Mouse (Mus musculus) limb, embryonic 12.5 days (tissue): ENCODE data around the gene Ces1a. TPM values are rescaled to one million over a fixed set of nuclear protein-coding genes. Genes with fewer than 3 reads are reported as not detected.

Source experiments
- ATAC-seq: fragments of 200-750 bp; cut with Nextera tagmentation; 2 replicates; pipeline ENCODE4 v1.8.0; 2017; ENCODE audit warnings: low read depth, moderate TSS enrichment; ENCODE audit not compliant: insufficient number of reproducible peaks, insufficient read depth, low FRiP score, low TSS enrichment
- H3K27ac ChIP-seq: fragments of 300-500 bp; sonication (generic); 2 replicates; pipeline ENCODE4 v1.5.1; 2016; ENCODE audit warnings: mild to moderate bottlenecking, moderate library complexity
- H3K27me3 ChIP-seq: fragments of 300-500 bp; sonication (generic); 2 replicates; pipeline ENCODE4 v1.6.1; 2016; ENCODE audit warnings: mild to moderate bottlenecking, moderate library complexity
- H3K36me3 ChIP-seq: fragments of 300-500 bp; sonication (generic); 2 replicates; pipeline ENCODE4 v1.6.1; 2016; ENCODE audit warnings: mild to moderate bottlenecking, moderate library complexity
- H3K4me1 ChIP-seq: fragments of 300-500 bp; sonication (generic); replicated peaks from 2 replicates; pipeline ENCODE4 v1.6.1; 2016
- H3K4me2 ChIP-seq: fragments of 300-500 bp; sonication (generic); 2 replicates; pipeline ENCODE4 v1.6.1; 2016; ENCODE audit warnings: mild to moderate bottlenecking, moderate library complexity
- H3K4me3 ChIP-seq: fragments of 300-500 bp; sonication (generic); replicated peaks from 2 replicates; pipeline ENCODE4 v1.5.1; 2016; ENCODE audit warnings: mild to moderate bottlenecking
- H3K9ac ChIP-seq: fragments of 300-500 bp; sonication (generic); replicated peaks from 2 replicates; pipeline ENCODE4 v1.6.1; 2016; ENCODE audit warnings: mild to moderate bottlenecking, moderate library complexity
- H3K9me3 ChIP-seq: fragments of 300-500 bp; sonication (generic); 2 replicates; pipeline ENCODE4 v1.6.1; 2016; ENCODE audit warnings: mild to moderate bottlenecking, moderate library complexity
- WGBS: fragments of 180-500 bp; shearing (Covaris S2); methylation state at CpG from one replicate; pipeline ENCODE4 v1.1.7; 2016; 5-methylcytosine and 5-hydroxymethylcytosine counted together
- polyA plus RNA-seq: library from polyadenylated mRNA; unstranded; fragments of >200 nt; fragmentation: Nextera tagmentation; extraction: Ambion mirVana; gene quantifications from 2 replicates; pipeline ENCODE4 v1.2.1, GENCODE M21; 2016

Gene Ces1a
- polyA plus RNA-seq, 1 experiment from 2014 or later: not detected

GRCm38 (mm10) chr8:93043083-93043482, 4.9 kb downstream of the Ces1a start:
- no peaks in the 10 kb centered on the region for H3K9me3 ChIP-seq
- no peak overlapping the region for H3K4me3 ChIP-seq
- H3K9ac ChIP-seq: no peak overlapping the region
- H3K36me3 ChIP-seq: no peaks in the 10 kb centered on the region
- no peak overlapping the region for H3K27ac ChIP-seq
- 0 out of 2 replicates have a peak, but pooled peaks cover 2% of the 10 kb centered on the region for H3K4me1 ChIP-seq
- no peak for ATAC-seq
- WGBS: 14% methylated on average over 1 of the region's 1 CpGs
- H3K4me2 ChIP-seq: no peak overlapping the region
- H3K27me3 ChIP-seq: no peaks in the 10 kb centered on the region

DNA sequence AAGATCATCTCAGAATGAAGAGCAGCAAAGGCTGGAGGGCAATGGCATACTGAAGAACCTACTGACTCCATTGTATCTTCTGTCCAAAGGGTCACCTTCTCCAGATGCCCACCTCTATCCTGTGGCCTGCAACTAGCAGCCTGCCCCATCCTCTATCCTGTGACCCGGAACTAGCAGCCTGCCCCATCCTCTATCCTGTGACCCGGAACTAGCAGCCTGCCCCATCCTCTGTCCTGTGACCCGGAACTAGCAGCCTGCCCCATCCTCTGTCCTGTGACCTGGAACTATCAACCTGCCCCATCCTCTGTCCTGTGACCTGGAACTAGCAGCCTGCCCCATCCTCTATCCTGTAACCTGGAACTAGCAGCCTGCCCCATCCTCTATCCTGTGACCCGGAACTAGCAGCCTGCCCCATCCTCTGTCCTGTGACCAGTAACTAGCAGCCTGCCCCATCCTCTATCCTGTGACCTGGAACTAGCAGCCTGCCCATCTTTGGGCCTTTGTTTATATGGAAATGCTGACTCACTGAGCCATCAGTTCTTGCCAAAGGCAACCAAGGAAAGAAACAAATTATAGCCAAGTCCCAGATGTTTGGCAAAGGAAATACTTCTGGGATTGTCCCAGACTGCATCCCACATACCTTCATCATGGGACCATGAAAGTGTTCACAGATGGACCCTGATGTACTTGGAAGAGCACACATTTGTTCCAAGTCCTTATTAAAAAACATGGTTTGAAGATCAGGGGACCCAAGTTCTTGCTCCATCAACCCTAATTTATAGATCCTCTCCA, 7.0 kb downstream of the Ces1a start:
- no peaks in the 10 kb centered on the region for H3K27me3 ChIP-seq
- H3K36me3 ChIP-seq: no peaks in the 10 kb centered on the region
- H3K9ac ChIP-seq: no peak overlapping the region
- ATAC-seq: no peak
- 82% methylated on average over 4 of the region's 4 CpGs for WGBS
- no peaks in the 10 kb centered on the region for H3K9me3 ChIP-seq
- H3K4me1 ChIP-seq: no peaks in the 10 kb centered on the region
- no peak overlapping the region for H3K4me3 ChIP-seq
- no peak overlapping the region for H3K4me2 ChIP-seq
- H3K27ac ChIP-seq: no peak overlapping the region

GRCm38 (mm10) chr8:93040256-93040655, 7.7 kb downstream of the Ces1a start:
- WGBS: 81% methylated on average over 2 of the region's 2 CpGs
- Histone ChIP-seq H3K4me3 (no peak overlapping the region), H3K36me3 (no peaks in the 10 kb centered on the region), H3K9ac (no peak overlapping the region), H3K27me3 (no peaks in the 10 kb centered on the region), H3K27ac (no peak overlapping the region), H3K9me3 (no peaks in the 10 kb centered on the region), H3K4me1 (no peaks in the 10 kb centered on the region), H3K4me2 (no peak overlapping the region)
- ATAC-seq: no peak

- Histone ChIP-seq H3K4me2 (no peak overlapping the region), H3K4me3 (no peak overlapping the region), H3K9me3 (no peaks in the 10 kb centered on the region), H3K27ac (no peak overlapping the region), H3K9ac (no peak overlapping the region), H3K27me3 (no peaks in the 10 kb centered on the region), H3K4me1 (no peaks in the 10 kb centered on the region), H3K36me3 (no peaks in the 10 kb centered on the region)
- WGBS: 8% methylated on average over 2 of the region's 2 CpGs
- no peak for ATAC-seq
Observed at GRCm38 (mm10) chr8:93038831-93039230, 9.2 kb downstream of the Ces1a start.

- Histone ChIP-seq H3K4me3 (no peak overlapping the region), H3K36me3 (no peaks in the 10 kb centered on the region), H3K27me3 (no peaks in the 10 kb centered on the region), H3K27ac (no peak overlapping the region), H3K4me2 (no peak overlapping the region), H3K9me3 (no peaks in the 10 kb centered on the region), H3K9ac (no peak overlapping the region), H3K4me1 (no peaks in the 10 kb centered on the region)
- WGBS: 73% methylated on average over 2 of the region's 2 CpGs
- ATAC-seq: no peak
Observed at GRCm38 (mm10) chr8:93030664-93031063, 17.3 kb downstream of the Ces1a start.

DNA sequence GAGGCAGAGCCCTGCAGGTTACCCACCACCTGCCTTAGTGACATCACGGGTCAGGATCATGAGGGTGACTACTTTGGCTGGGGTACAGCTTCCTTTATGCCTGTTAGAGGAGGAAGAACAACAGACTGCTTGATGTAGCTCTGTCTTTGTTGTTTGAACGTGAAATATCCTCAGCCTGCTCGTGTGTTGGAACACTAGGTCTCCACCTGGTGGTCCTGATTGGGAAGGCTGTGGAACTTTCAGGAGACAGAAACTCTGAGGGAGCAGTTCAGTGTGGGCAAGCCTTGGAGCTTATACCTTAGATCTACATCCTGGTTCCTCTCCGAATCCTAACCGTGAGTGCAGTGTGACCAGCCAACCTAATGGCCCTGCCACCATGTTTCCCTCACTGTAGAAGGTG, 26.3 kb downstream of the Ces1a start:
- 69% methylated on average over 5 of the region's 5 CpGs for WGBS
- H3K4me2 ChIP-seq: no peak overlapping the region
- H3K9ac ChIP-seq: no peak overlapping the region
- no peaks in the 10 kb centered on the region for H3K9me3 ChIP-seq
- no peaks in the 10 kb centered on the region for H3K36me3 ChIP-seq
- no peaks in the 10 kb centered on the region for H3K4me1 ChIP-seq
- no peak overlapping the region for H3K27ac ChIP-seq
- no peak for ATAC-seq
- H3K4me3 ChIP-seq: no peak overlapping the region
- no peaks in the 10 kb centered on the region for H3K27me3 ChIP-seq

- H3K4me3 ChIP-seq: no peak overlapping the region
- no peak for ATAC-seq
- 75% methylated on average over 4 of the region's 4 CpGs for WGBS
Observed at GRCm38 (mm10) chr8:93014300-93014699, 33.7 kb downstream of the Ces1a start.

DNA sequence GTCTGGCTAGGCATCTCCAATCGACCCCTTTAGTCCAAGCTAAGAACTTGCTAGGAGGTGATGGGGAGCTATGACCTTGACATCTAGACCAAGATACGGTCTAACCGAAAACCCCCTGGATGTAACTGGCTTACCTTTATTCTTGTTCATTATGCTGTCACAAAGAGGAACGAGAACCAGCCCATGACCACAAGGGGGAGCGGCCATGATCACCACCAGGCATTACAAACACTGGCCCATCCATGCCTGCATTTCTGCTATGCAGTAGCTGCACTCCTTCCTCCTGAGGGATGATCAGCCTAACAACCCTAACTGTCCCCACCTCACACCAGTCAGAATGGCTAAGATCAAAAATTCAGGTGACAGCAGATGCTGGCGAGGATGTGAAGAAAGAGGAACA, 35.8 kb downstream of the Ces1a start:
- ATAC-seq: no peak
- WGBS: 80% methylated on average over 6 of the region's 6 CpGs

More at GRCm38 (mm10) chr8:93014300-93014699, 33.7 kb downstream of the Ces1a start:
- no peaks in the 10 kb centered on the region for H3K9me3 ChIP-seq
- no peak overlapping the region for H3K9ac ChIP-seq
- no peak overlapping the region for H3K4me2 ChIP-seq
- H3K27ac ChIP-seq: no peak overlapping the region
- no peaks in the 10 kb centered on the region for H3K36me3 ChIP-seq
- H3K27me3 ChIP-seq: no peaks in the 10 kb centered on the region
- H3K4me1 ChIP-seq: no peaks in the 10 kb centered on the region

GRCm38 (mm10) chr8:93011439-93011838, 36.6 kb downstream of the Ces1a start:
- H3K36me3 ChIP-seq: no peaks in the 10 kb centered on the region
- no peaks in the 10 kb centered on the region for H3K27me3 ChIP-seq
- 11% methylated on average over 9 of the region's 9 CpGs for WGBS
- H3K27ac ChIP-seq: no peak overlapping the region
- H3K4me2 ChIP-seq: no peak overlapping the region
- H3K4me1 ChIP-seq: no peaks in the 10 kb centered on the region
- 0 out of 2 replicates have a peak, but pooled peaks have one; percentile 37 for ATAC-seq
- no peaks in the 10 kb centered on the region for H3K9me3 ChIP-seq
- H3K9ac ChIP-seq: no peak overlapping the region
- H3K4me3 ChIP-seq: no peak overlapping the region

More for the DNA sequence above, 35.8 kb downstream of the Ces1a start:
- Histone ChIP-seq H3K9ac (no peak overlapping the region), H3K36me3 (no peaks in the 10 kb centered on the region), H3K27ac (no peak overlapping the region), H3K4me2 (no peak overlapping the region), H3K4me3 (no peak overlapping the region), H3K4me1 (no peaks in the 10 kb centered on the region), H3K9me3 (no peaks in the 10 kb centered on the region), H3K27me3 (no peaks in the 10 kb centered on the region)

DNA sequence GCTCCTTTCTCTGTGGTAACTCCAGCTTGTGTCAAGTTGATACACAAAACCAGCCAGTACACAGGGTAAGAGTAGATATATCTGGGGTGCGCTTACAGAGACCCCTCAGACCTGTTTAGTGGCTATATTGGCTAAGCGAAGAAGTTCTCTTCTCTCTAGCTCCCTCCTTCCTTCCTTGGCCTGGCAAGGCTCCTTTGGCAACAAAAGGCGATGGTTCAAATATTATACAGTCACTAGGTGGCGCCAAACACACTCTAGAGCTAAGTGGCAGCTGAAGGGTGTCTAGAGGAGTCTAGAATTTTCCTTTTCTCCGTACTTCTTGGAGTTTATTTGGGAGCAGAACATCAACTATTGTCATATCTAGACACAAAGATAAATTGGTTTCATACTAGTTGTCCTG, 37.7 kb downstream of the Ces1a start:
- H3K4me3 ChIP-seq: no peak overlapping the region
- H3K9me3 ChIP-seq: no peaks in the 10 kb centered on the region
- no peak overlapping the region for H3K9ac ChIP-seq
- no peaks in the 10 kb centered on the region for H3K27me3 ChIP-seq
- no peak overlapping the region for H3K4me2 ChIP-seq
- ATAC-seq: no peak
- H3K27ac ChIP-seq: no peak overlapping the region
- H3K36me3 ChIP-seq: no peaks in the 10 kb centered on the region
- no peaks in the 10 kb centered on the region for H3K4me1 ChIP-seq
- 38% methylated on average over 5 of the region's 5 CpGs for WGBS

DNA sequence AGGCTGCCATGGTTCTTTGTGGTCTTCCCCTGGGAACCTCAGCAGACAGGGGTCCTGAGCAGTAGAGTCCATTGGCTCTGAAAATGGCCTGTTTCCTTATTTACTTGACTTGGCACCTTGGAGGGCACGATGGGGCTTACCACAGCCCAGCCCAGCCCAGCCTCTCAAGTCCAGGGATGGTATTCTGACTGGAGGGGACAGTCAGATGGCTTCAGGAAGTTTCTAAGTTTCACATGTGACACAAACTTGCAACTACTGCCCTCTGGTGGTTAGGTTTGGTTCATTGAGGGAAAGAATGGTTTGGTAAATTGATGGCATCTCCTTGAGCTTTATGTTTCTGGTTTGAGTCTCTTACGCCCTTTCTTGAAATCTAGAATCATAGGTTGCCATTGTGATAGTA, 49.4 kb downstream of the Ces1a start:
- Histone ChIP-seq H3K36me3 (no peaks in the 10 kb centered on the region), H3K4me3 (no peak overlapping the region), H3K9me3 (no peaks in the 10 kb centered on the region), H3K4me1 (no peaks in the 10 kb centered on the region), H3K27me3 (no peaks in the 10 kb centered on the region), H3K27ac (no peak overlapping the region), H3K9ac (no peak overlapping the region), H3K4me2 (no peak overlapping the region)
- WGBS: 46% methylated on average over 2 of the region's 2 CpGs
- no peak for ATAC-seq

GRCm38 (mm10) chr8:92996840-92997239, 51.2 kb downstream of the Ces1a start:
- no peak overlapping the region for H3K4me2 ChIP-seq
- WGBS: 31% methylated on average over 5 of the region's 5 CpGs
- no peaks in the 10 kb centered on the region for H3K27me3 ChIP-seq
- H3K36me3 ChIP-seq: no peaks in the 10 kb centered on the region
- H3K9me3 ChIP-seq: no peaks in the 10 kb centered on the region
- no peak for ATAC-seq
- H3K9ac ChIP-seq: no peak overlapping the region
- H3K4me3 ChIP-seq: no peak overlapping the region
- H3K27ac ChIP-seq: no peak overlapping the region
- H3K4me1 ChIP-seq: no peaks in the 10 kb centered on the region
